Mouse (Mus musculus) hindbrain, postnatal 0 days (tissue): ENCODE data around the gene Fam189a1. TPM values are rescaled to one million over a fixed set of nuclear protein-coding genes. Genes with fewer than 3 reads are reported as not detected.
A peak's percentile ranks its signal among the peaks of the same experiment; 100 is the strongest.

Source experiments
- ATAC-seq: fragments of 200-750 bp; cut with Nextera tagmentation; 2 replicates; pipeline ENCODE4 v1.8.0; 2017; ENCODE audit warnings: mild to moderate bottlenecking, moderate TSS enrichment, moderate library complexity
- DNase-seq: peaks from one replicate; pipeline ENCODE4 v3.0.0-alpha.2; 2015; ENCODE audit warnings: low spot score
- H3K27ac ChIP-seq: fragments of 300-500 bp; sonication (generic); 2 replicates; pipeline ENCODE4 v1.5.1; 2014; ENCODE audit warnings: mild to moderate bottlenecking
- H3K27me3 ChIP-seq: fragments of 300-500 bp; sonication (generic); 2 replicates; pipeline ENCODE4 v1.6.1; 2014; ENCODE audit warnings: low read length, mixed read lengths; ENCODE audit not compliant: insufficient read depth
- H3K36me3 ChIP-seq: fragments of 300-500 bp; sonication (generic); 2 replicates; pipeline ENCODE4 v1.6.1; 2014; ENCODE audit warnings: low read length, mixed read lengths; ENCODE audit not compliant: insufficient read depth
- H3K4me1 ChIP-seq: fragments of 300-500 bp; sonication (generic); 2 replicates; pipeline ENCODE4 v1.6.1; 2014; ENCODE audit warnings: antibody characterized with exemption, low read length, mixed read lengths; ENCODE audit not compliant: insufficient read depth
- H3K4me2 ChIP-seq: fragments of 300-500 bp; sonication (generic); 2 replicates; pipeline ENCODE4 v1.6.1; 2014; ENCODE audit warnings: low read depth, mild to moderate bottlenecking, low read length, moderate library complexity, mixed read lengths
- H3K4me3 ChIP-seq: fragments of 300-500 bp; sonication (generic); 2 replicates; pipeline ENCODE4 v1.5.1; 2014; ENCODE audit warnings: low read length
- H3K9ac ChIP-seq: fragments of 300-500 bp; sonication (generic); replicated peaks from 2 replicates; pipeline ENCODE4 v1.6.1; 2014; ENCODE audit warnings: mild to moderate bottlenecking, low read length, moderate library complexity, mixed read lengths
- H3K9me3 ChIP-seq: fragments of 300-500 bp; sonication (generic); 2 replicates; pipeline ENCODE4 v1.6.1; 2016; ENCODE audit warnings: low read length, mixed read lengths
- CTCF ChIP-seq: IDR thresholded peaks from 2 replicates; pipeline ENCODE4 v1.5.1; 2016; ENCODE audit warnings: antibody characterized with exemption, control low read depth, low read depth
- WGBS: fragments of 180-500 bp; shearing (Covaris S2); extraction: QIAGEN DNeasy Blood & Tissue Kit; methylation state at CpG from one replicate; pipeline ENCODE4 v1.1.7; 2014; 5-methylcytosine and 5-hydroxymethylcytosine counted together
- polyA plus RNA-seq: library from polyadenylated mRNA; unstranded; fragments of >200 nt; fragmentation: Nextera tagmentation; extraction: Ambion mirVana; gene quantifications from 2 replicates; pipeline ENCODE4 v1.2.1, GENCODE M21; 2015
- total RNA-seq: library from RNA; depleted of rRNA; stranded (reverse); fragments of >200 nt; gene quantifications from 2 replicates; pipeline ENCODE4 v1.2.3, GENCODE M21; 2014

Gene Fam189a1
- total and polyA plus RNA-seq, 2 experiments from 2014 or later = 16.8 to 28.4 TPM

DNA sequence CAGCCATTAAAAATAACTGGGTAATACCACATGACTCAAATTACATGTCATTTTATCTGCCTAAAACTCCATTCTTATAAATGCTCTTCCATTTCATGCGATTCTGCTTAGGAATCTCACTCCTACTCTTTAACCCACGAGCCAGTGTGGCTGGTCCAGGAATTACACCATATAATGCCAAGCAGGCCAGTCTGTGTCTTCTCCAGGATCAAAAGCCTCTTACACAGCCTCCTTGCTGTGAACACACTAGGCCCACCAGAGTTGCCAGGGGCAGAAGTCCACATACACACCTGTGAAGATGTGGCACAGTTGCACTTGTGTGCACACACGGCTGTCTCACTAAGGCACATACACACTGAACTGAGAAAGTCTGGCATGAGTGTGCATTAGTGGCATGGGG, 50.8 kb downstream of the Fam189a1 start:
- peak; percentile 33; the same call in 1 of the 2 replicates for TF ChIP-seq CTCF
- Histone ChIP-seq H3K9ac (no peak overlapping the region), H3K4me2 (no peak overlapping the region), H3K27ac (no peak overlapping the region), H3K27me3 (no peaks in the 10 kb centered on the region), H3K9me3 (no peaks in the 10 kb centered on the region), H3K4me3 (no peak overlapping the region), H3K4me1 (no peaks in the 10 kb centered on the region; the same call in 1 of the 2 replicates), H3K36me3 (no peaks in the 10 kb centered on the region)
- WGBS = 86% methylated on average over 3 of the region's 3 CpGs
- ATAC-seq (no peak), DNase-seq (no peak)

DNA sequence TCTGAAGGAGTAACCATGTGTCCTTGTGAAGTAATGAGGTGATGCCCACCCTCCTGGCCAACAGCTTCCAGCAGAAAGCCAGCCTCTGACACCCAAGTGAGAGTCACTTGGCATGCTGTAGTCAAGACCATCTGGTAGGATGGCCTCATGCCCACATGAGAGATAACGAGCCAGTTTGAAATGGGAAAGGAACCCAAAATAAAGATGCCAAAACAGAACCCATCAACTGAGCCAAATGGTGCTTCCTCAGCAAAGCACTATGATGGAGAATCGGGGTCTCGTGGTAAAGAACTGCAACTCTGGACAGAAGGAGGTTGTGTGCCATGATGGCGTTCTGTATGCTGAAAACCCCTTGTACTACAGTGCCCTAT, 51.3 kb downstream of the Fam189a1 start:
- H3K4me3 ChIP-seq = no peak overlapping the region
- no peak overlapping the region for H3K4me2 ChIP-seq
- peak; percentile 83 for ATAC-seq
- 67% methylated on average over 4 of the region's 4 CpGs for WGBS
- H3K27ac ChIP-seq = no peak overlapping the region
- no peak for TF ChIP-seq CTCF
- no peaks in the 10 kb centered on the region for H3K36me3 ChIP-seq
- H3K27me3 ChIP-seq = no peaks in the 10 kb centered on the region
- no peaks in the 10 kb centered on the region; the same call in 1 of the 2 replicates for H3K4me1 ChIP-seq
- peak; percentile 74 for DNase-seq
- no peak overlapping the region for H3K9ac ChIP-seq
- H3K9me3 ChIP-seq = no peaks in the 10 kb centered on the region

DNA sequence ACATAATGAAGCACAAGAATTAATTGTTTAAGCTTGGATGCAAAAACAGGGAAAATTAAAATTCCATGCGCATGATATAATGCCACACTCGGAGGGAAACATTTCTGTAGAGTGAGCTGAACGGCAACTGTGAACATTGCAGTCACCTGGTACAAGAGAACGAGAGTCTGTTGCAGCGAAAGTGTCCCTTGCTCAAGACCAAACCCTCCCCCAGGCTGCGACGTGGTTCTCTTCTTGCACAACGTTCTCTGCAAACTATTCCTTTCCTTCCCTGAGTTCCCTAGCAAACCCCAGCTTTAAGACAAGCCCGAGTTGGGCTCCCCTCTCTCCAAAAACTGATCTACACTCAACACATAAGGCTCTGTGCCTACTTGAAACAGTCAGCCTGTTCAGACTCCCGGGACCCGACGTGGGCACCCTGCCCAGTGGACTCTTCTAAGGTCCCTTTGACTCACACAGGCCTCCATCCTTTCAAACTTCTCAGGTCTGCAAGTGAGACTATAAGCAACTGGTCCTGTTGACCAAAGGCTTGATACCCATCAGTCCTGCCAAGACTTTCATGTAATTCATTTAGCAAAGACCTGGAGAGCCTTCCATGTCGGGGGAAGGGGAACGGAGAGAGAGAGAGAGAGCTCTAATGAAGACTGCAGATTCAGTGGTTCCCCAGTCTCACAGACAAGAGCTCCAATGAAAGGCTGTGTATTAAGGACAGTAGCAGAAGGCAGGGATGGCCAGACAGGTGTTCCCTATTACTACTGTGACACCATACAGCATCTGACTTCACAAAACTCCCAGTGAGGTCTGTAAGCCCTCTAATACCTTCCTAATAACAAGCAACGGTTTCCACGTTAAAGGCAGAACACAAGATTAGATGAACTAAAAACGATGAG, 51.9 kb downstream of the Fam189a1 start:
- H3K27ac ChIP-seq = no peak overlapping the region
- H3K36me3 ChIP-seq = no peaks in the 10 kb centered on the region
- H3K4me2 ChIP-seq = no peak overlapping the region
- H3K4me3 ChIP-seq = no peak overlapping the region
- 69% methylated on average over 17 of the region's 17 CpGs for WGBS
- TF ChIP-seq CTCF = no peak
- no peak overlapping the region for H3K9ac ChIP-seq
- DNase-seq (peak; percentile 43), ATAC-seq (peak; percentile 64)
- no peaks in the 10 kb centered on the region for H3K9me3 ChIP-seq
- no peaks in the 10 kb centered on the region for H3K27me3 ChIP-seq
- no peaks in the 10 kb centered on the region; the same call in 1 of the 2 replicates for H3K4me1 ChIP-seq

DNA sequence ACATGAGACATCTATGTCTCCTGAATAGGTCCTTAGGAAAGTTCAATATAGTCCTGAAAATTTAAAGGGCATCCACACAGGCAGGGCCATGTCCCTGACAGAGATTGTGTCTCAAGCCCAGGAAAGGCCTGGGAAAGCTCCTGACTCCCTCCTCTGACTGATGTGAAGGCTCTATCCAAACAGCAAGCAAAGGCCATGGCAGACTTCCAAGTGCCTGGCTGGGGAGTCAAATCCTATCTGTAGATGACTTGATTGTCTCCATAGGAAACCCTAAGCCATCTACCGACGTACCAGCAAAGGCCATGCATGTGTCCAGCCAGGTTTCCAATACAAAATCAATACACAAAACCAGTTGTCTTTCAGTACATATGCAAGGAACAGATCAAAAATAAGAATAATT, 54.7 kb downstream of the Fam189a1 start:
- Histone ChIP-seq H3K9ac (no peak overlapping the region), H3K4me1 (no peaks in the 10 kb centered on the region; the same call in 1 of the 2 replicates), H3K4me3 (no peak overlapping the region), H3K9me3 (no peaks in the 10 kb centered on the region), H3K4me2 (no peak overlapping the region), H3K27ac (no peak overlapping the region), H3K27me3 (no peaks in the 10 kb centered on the region), H3K36me3 (no peaks in the 10 kb centered on the region)
- peak; percentile 38 for DNase-seq
- 60% methylated on average over 2 of the region's 2 CpGs for WGBS
- no peak for ATAC-seq
- TF ChIP-seq CTCF = no peak

DNA sequence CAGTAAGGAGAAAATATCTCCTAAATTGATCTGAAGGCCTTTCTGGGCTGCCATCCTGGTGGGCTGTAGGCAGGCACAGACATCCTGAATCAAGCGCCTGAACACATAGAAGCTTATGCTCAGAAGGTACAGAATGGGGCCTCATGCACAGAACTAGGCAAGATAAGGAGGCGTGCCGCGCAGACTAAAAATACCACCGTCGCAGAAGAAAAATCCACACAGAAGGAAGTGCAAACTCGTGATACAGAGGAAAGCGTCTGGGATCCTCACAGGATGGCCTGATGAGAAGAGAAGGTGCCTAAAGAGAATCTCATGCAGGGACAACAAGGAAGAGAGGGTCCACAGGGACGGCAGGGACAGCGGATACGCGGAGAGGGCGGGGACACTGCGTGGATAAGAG, 58.7 kb downstream of the Fam189a1 start:
- Histone ChIP-seq H3K4me2 (no peak overlapping the region), H3K9me3 (no peaks in the 10 kb centered on the region), H3K9ac (no peak overlapping the region), H3K36me3 (no peaks in the 10 kb centered on the region), H3K27ac (no peak overlapping the region), H3K4me1 (peaks cover 10% of the 10 kb centered on the region; the same call in 1 of the 2 replicates), H3K4me3 (no peak overlapping the region), H3K27me3 (no peaks in the 10 kb centered on the region)
- no peak for ATAC-seq
- WGBS = 91% methylated on average over 14 of the region's 14 CpGs
- TF ChIP-seq CTCF = no peak
- DNase-seq = no peak

DNA sequence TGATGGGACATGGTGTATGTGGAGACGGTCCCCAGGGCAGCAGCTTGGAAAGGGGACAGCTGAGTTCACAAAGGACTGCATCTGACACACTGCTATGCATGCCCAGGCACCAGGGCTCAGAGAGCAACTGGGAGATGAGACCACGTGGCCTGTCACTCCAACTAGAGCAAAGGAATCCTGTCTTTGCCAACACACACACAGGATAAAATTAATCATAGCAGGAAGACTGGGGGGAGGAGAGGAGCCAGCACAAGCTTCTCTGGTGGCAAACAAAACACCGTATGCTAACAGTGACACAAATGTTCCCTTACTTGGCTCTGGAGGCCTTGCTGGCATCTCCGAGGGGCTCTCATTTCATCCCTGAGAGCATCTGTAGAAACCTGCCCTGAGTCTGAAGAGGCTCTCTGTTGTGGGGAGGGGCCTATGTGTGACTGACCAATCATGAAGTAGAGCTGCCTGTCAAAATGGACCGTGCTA, 60.7 kb downstream of the Fam189a1 start:
- no peak for TF ChIP-seq CTCF
- peaks cover 10% of the 10 kb centered on the region; the same call in 1 of the 2 replicates for H3K4me1 ChIP-seq
- WGBS = 29% methylated on average over 5 of the region's 5 CpGs
- no peak overlapping the region for H3K4me3 ChIP-seq
- H3K36me3 ChIP-seq = no peaks in the 10 kb centered on the region
- no peaks in the 10 kb centered on the region for H3K27me3 ChIP-seq
- no peak overlapping the region for H3K27ac ChIP-seq
- peak; percentile 94 for ATAC-seq
- DNase-seq = peak; percentile 71
- no peak overlapping the region for H3K9ac ChIP-seq
- no peak overlapping the region for H3K4me2 ChIP-seq
- H3K9me3 ChIP-seq = no peaks in the 10 kb centered on the region

DNA sequence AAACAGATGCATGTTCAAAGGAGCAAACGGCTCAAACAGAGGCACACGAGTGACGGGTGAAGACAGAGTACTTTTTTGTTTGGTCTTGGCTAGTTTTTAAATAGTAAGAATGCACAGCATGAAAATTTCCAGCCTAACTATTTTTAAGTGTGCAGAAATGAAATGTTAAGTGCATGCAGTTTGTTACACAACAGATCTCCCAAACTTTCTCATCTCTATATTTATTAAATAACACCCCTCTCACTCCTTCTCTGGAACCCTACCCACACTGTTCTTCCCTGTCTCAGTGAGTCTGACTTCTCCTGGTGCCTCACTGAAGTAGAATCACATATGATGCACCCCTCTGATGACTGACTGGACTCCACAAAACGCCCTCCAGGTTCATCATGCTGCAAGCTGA, 63.1 kb downstream of the Fam189a1 start:
- ATAC-seq (no peak), DNase-seq (no peak)
- no peak for TF ChIP-seq CTCF
- Histone ChIP-seq H3K36me3 (no peaks in the 10 kb centered on the region), H3K27ac (no peak overlapping the region), H3K9me3 (no peaks in the 10 kb centered on the region), H3K4me3 (no peak overlapping the region), H3K9ac (no peak overlapping the region), H3K4me2 (no peak overlapping the region), H3K27me3 (no peaks in the 10 kb centered on the region), H3K4me1 (peaks cover 10% of the 10 kb centered on the region; the same call in 1 of the 2 replicates)
- 79% methylated on average over 4 of the region's 4 CpGs for WGBS
